Mouse (Mus musculus) T-helper 1 cell (primary cell): Measurements from ENCODE around the gene Tbc1d2.
"Not testable (repeated sequence)": the region's sequence is repeated elsewhere in the genome, so short reads cannot be mapped to it uniquely, and the experiment has no call there.

ENCODE experiments used
- in situ Hi-C: fragments of 300-600 bp; cut with MboI, MseI; formaldehyde crosslinking; loops from one replicate; pipeline ENCODE4 v1.15.1; 2025; ENCODE audit warnings: high pct_unique_total_duplicates

The Tbc1d2 gene

DNA sequence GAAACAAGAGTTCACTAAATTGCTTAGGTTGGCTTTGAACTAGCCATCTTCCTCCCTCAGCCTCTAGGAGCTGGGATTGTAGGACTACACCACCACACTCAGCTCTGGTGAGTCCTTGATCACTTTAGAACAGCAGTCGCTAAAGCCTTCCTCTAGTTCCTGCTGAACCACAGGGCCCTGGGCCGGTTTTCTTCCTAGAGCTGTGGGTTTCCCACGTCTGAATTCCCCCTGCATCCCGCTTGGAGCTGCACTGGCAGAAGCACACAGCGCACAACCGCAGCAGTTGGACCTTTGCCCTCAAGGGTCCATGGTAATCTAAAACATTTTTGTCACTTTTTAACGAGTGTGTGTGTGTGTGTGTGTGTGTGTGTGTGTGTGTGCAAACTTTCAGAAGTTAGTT, 47.3 kb downstream of the Tbc1d2 start:
- in situ Hi-C loops, result no loop called here

DNA sequence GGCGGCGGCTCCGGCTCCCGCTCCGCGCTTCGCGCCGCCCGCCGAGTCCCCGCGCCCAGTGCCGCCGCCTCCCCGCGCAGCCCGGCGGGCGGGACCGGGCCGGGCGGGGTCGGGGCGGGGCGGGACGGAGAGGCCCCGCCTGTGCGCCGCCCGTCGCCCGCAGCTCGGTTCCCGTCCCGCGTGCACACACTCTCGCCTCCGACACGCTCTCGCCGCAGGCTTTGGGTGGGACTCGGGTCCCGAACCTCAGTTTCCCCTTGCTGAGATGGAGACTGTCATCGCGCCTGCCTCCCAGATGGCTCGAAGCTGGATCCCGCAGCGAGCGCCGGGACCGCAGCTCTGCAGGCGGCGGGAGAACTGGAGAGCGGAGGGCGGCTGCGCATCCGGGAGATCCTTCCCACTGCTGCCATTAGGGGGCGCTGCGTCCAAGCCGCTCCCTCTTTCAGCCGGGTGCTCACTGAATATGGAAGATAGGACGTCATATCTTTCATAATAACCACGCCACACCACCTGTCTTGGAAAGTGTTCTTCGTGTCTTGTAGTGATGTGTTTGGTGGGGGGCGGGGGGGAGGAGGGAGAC, 48.1 kb downstream of the Tbc1d2 start, which contains the start of gene Coro2a:
Gene Coro2a, minus strand, starts transcription at position 359 of the 580 bp plus-strand sequence.
- in situ Hi-C loops, result no loop called here

GRCm38 (mm10) chr4:46601258-46601843, 48.7 kb downstream of the Tbc1d2 start:
- in situ Hi-C loops, result no loop called here

DNA sequence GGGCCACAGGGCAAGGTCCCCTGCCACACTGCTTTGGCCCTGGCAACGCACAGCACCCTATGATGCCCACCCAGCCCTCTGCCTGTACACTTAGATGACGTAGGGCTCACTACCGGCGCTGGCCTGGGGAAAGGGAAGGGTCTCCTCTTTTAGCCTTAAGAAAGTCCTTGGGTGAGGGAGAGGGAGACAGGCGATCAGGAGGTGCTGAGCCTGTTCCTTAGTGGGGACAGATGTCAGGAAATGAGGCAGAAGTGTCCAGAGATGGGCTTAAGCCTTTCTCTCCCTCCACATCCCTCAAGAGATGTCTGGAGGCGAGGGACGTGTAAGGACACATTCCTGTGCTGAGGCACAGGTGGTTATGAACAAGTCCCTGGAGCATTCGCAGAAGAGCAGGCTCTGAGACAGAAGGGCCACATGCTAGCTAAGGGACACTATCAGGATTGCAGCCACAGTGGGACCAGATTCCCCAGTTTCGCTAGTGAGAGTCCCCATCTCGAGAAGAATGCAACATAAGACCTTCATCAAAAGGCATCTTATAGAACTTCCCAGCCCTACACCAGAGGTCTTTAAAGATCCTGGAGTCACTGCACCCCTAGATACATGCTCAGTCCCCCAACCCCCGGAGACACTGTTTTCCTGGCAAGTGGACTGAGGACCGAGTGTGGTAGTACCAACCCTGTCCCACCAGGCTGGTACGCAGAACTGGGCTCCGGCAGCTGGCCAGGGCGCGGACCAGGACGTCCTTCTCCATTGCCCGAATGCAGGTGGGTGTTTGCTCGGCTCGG, 49.3 kb downstream of the Tbc1d2 start:
- in situ Hi-C loops, result no loop called here

- in situ Hi-C loops, result not testable (repeated sequence)
These were observed 50.4 kb downstream of the Tbc1d2 start for GRCm38 (mm10) chr4:46599609-46600008.

GRCm38 (mm10) chr4:46598981-46599380, 51.0 kb downstream of the Tbc1d2 start:
- in situ Hi-C loops, result no loop called here

DNA sequence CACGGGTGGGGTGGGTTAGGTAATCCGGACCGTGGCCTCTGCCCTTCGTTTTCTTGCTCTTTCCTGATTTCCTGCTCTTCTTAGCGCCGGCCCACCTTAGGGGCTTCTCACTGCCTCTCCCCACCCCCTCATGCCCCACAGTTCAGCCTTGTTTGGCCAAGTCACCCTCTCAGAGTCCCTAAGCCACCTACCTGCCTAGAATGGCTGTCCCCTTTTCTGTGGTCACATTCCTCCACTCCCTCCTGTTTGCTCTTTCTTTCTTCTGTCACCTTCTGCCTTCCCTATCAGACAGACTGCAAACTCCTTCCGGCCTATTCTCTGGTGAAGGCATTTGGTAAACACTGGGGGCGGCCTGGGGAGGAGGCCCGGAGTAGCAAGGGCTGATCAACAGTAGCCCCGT, 51.9 kb downstream of the Tbc1d2 start:
- in situ Hi-C loops, result no loop called here

GRCm38 (mm10) chr4:46597286-46597961, 52.6 kb downstream of the Tbc1d2 start:
- in situ Hi-C loops, result no loop called here

GRCm38 (mm10) chr4:46596398-46596797, 53.6 kb downstream of the Tbc1d2 start:
- in situ Hi-C loops, result no loop called here

- in situ Hi-C loops, result no loop called here
These were observed 55.9 kb downstream of the Tbc1d2 start for GRCm38 (mm10) chr4:46594131-46594530.

DNA sequence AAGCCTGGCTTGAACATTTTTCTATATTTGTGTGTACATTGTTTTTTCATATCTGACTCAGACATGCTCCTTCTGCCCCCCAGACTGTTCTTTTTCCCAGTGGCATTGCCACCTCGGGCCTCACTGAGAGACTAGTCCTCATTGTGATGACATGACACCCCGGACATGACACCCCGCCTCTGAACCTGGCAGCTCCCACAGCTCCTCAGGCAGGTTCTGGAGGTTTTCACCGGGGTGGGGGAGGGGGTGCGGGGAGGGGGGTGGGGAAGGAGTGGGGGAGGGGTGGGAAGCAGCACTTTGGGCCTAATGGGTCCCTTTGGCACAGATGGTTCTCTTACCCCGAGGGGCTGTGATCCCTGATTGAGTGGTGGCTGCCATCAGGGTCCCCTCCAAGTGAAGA, 56.5 kb downstream of the Tbc1d2 start:
- in situ Hi-C loops, result no loop called here

DNA sequence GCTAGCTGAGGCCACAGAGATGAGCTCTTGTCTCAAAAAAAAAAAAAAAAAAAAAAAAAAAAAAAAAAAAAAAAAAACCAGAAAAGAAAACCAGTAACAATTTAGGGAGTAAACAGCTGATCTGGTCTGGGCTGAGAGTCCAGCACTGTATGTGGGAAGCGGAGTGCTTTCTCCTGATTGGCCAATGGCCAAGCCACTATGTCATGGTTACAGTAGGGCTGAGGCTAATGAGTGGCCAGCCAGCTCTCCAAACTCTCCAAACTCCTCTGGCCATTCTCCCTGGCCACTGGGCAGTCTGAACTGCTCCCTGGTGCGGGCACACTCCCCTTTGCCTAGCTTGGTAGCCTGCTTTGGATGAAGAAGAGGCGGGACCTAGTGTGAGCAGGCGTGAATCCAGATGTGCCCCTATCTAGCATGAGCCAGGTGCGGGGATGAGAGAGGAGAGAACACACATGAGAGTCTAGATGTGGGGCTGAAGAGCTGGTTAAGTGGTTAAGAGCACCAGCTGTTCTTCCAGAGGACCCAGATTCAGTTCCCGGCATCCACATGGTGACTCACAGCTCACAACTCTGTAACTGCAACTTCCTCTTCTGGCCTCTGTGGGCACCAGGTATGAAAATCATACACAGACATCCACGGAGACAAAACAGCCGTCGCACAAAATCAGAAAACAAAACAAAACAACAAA, 58.0 kb downstream of the Tbc1d2 start:
- in situ Hi-C loops, result no loop called here

DNA sequence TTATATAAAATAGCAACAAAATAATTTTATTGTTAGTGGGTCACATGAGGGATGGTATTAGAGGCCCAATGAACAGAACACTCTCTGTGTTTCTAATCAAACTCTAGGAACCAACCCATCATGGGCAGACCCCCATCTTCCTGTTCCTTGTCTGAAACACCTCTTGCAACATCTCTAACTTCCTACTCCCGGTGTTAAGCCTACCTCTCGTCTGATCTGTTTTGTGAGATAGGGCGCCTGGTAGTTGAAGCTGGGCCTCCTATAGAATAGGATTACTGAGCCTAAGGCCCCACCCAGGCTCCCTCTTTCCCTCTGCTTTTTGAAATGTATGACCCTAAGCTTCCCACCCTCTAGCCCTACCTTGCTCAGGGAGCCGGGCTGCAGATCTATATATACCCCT, 59.2 kb downstream of the Tbc1d2 start:
- in situ Hi-C loops, result no loop called here

GRCm38 (mm10) chr4:46589946-46590684, 59.9 kb downstream of the Tbc1d2 start:
- in situ Hi-C loops, result no loop called here

- in situ Hi-C loops, result no loop called here
These were observed 60.9 kb downstream of the Tbc1d2 start for GRCm38 (mm10) chr4:46589151-46589550.

DNA sequence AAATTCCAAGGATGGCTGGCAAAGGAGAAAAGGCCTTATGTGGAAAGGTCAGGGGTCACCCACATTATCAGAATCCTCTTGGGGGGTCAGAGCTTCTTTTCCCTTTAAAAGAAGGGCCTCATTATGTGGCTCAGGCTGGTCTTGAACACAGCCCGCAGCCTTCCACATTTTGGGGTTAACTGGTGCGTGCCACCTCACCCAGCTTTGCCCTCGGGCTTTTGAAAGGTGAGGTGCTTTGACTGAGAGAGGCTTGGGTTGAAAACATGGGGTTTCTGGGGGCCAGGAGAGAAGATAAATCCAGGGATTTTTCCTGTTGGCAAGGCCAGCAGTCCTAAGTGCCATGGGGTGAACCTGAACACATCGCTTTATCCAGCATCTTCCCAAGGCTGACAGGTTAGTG, 63.5 kb downstream of the Tbc1d2 start:
- in situ Hi-C loops, result no loop called here

DNA sequence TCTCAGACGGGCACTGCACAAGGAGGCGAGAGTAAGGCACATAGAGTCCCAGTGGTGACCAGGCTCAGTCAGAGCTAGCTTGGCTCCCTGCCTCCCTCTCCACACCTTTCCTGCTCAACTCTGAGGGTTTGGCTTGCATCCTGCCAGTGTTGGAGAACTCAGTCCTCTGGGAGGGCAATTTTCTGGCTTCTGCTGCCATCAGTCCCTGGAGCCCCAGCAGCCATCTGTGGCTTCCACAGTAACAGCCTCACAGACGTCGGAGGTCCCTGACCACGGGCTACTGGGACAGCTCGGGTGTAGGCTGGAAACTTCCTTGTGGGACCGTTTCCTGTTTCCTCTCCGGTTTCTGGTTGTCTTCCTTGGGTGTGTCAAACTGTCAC, 64.2 kb downstream of the Tbc1d2 start:
- in situ Hi-C loops, result no loop called here

GRCm38 (mm10) chr4:46585041-46585810, 64.8 kb downstream of the Tbc1d2 start:
- in situ Hi-C loops, result no loop called here

GRCm38 (mm10) chr4:46584536-46584935, 65.5 kb downstream of the Tbc1d2 start:
- in situ Hi-C loops, result not testable (repeated sequence)

DNA sequence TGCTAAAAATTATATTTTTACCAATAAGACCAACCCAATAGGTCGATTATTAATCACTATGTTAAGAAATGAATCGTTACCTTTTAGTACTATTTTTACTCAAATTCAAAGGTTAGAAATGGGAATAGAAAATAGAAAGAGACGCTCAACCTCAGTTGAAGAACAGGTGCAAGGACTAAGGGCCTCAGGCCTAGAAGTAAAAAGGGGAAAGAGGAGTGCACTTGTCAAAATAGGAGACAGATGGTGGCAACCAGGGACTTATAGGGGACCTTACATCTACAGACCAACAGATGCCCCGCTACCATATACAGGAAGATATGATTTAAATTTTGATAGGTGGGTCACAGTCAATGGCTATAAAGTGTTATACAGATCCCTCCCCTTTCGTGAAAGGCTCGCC, 65.9 kb downstream of the Tbc1d2 start:
- in situ Hi-C loops, result not testable (repeated sequence)
